Mouse (Mus musculus) bone marrow macrophage, adult 2 months (primary cell): ENCODE measurements around the gene Smad6.

Experiments
- CTCF ChIP-seq: IDR thresholded peaks from 2 replicates; pipeline ENCODE4 v1.5.1; 2012; ENCODE audit warnings: low read depth, mild to moderate bottlenecking, low read length, moderate library complexity
- POLR2A ChIP-seq: IDR thresholded peaks from 2 replicates; pipeline ENCODE4 v1.6.1; 2012; ENCODE audit warnings: mild to moderate bottlenecking, low read depth, low read length, borderline replicate concordance

- no peak for TF ChIP-seq CTCF
- no peak for TF ChIP-seq POLR2A
Measured at GRCm38 (mm10) chr9:64014801-64015200, 7.1 kb downstream of the Smad6 start.
